Mouse (Mus musculus): ENCODE measurements around the gene Aif1l. TPM values are rescaled to one million over a fixed set of nuclear protein-coding genes. Genes with fewer than 3 reads are reported as not detected.
"Not testable (repeated sequence)": the region's sequence is repeated elsewhere in the genome, so short reads cannot be mapped to it uniquely, and the experiment has no call there.

Gene Aif1l
- polyA plus RNA-seq, 1 experiment from 2014 or later: 79.6 TPM

DNA sequence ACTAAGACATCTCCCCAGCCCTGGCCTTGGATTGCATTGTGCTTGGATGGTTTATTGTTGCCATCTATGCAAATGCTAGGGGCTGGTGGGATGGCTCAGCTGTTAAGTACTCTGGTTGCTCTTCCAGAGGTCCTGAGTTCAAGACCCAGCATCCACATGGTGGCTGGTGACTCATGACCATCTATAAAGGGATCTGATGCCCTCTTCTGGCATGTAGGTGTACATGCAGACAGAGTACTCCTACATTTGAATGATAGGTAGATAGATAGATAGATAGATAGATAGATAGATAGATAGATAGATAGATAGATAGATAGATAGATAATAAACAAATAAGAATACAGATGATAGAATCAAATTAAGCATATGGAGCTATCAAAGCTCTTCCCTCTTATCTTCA, 35.7 kb upstream of the Aif1l start:
- H3K27me3 ChIP-seq (ENCODE audit: control insufficient read depth, insufficient read depth, low read length); H3K4me2 ChIP-seq (ENCODE audit: low read depth, low read length, severe bottlenecking); H3K27ac ChIP-seq (ENCODE audit: low read depth, low read length); H3K9ac ChIP-seq (ENCODE audit: low read length); H3K36me3 ChIP-seq (ENCODE audit: control insufficient read depth, insufficient read depth, low read length); H3K4me3 ChIP-seq (ENCODE audit: low read depth, low read length); ATAC-seq (replicated peaks; ENCODE audit: low FRiP score); DNase-seq (ENCODE audit: low spot score); H3K9me3 ChIP-seq (ENCODE audit: control insufficient read depth, low read length); H3K4me1 ChIP-seq (replicated peaks; ENCODE audit: control insufficient read depth, insufficient read depth, low read length): not testable (repeated sequence)

- DNase-seq (ENCODE audit: low spot score) (peak; percentile 86), ATAC-seq (replicated peaks; ENCODE audit: low FRiP score) (no peak)
Measured at GRCm38 (mm10) chr2:31915112-31915511, 34.8 kb upstream of the Aif1l start.

GRCm38 (mm10) chr2:31917636-31918035, 32.3 kb upstream of the Aif1l start:
- Histone ChIP-seq H3K4me2 (ENCODE audit: low read depth, low read length, severe bottlenecking) (no peak overlapping the region), H3K9me3 (ENCODE audit: control insufficient read depth, low read length) (no peaks in the 10 kb centered on the region), H3K4me3 (ENCODE audit: low read depth, low read length) (no peak overlapping the region), H3K9ac (ENCODE audit: low read length) (no peak overlapping the region), H3K27ac (ENCODE audit: low read depth, low read length) (no peak overlapping the region), H3K27me3 (ENCODE audit: control insufficient read depth, insufficient read depth, low read length) (no peaks in the 10 kb centered on the region), H3K4me1 (replicated peaks; ENCODE audit: control insufficient read depth, insufficient read depth, low read length) (no peaks in the 10 kb centered on the region), H3K36me3 (ENCODE audit: control insufficient read depth, insufficient read depth, low read length) (no peaks in the 10 kb centered on the region)
- WGBS: 26% methylated on average over 4 of the region's 4 CpGs
- DNase-seq (ENCODE audit: low spot score): peak; percentile 67
- ATAC-seq (replicated peaks; ENCODE audit: low FRiP score): no peak

More at GRCm38 (mm10) chr2:31915112-31915511, 34.8 kb upstream of the Aif1l start:
- Histone ChIP-seq H3K27me3 (ENCODE audit: control insufficient read depth, insufficient read depth, low read length) (no peaks in the 10 kb centered on the region), H3K36me3 (ENCODE audit: control insufficient read depth, insufficient read depth, low read length) (no peaks in the 10 kb centered on the region), H3K4me1 (replicated peaks; ENCODE audit: control insufficient read depth, insufficient read depth, low read length) (no peaks in the 10 kb centered on the region), H3K9me3 (ENCODE audit: control insufficient read depth, low read length) (no peaks in the 10 kb centered on the region), H3K4me3 (ENCODE audit: low read depth, low read length) (no peak overlapping the region), H3K27ac (ENCODE audit: low read depth, low read length) (no peak overlapping the region), H3K4me2 (ENCODE audit: low read depth, low read length, severe bottlenecking) (no peak overlapping the region), H3K9ac (ENCODE audit: low read length) (no peak overlapping the region)
- 30% methylated on average over 4 of the region's 4 CpGs for WGBS

DNA sequence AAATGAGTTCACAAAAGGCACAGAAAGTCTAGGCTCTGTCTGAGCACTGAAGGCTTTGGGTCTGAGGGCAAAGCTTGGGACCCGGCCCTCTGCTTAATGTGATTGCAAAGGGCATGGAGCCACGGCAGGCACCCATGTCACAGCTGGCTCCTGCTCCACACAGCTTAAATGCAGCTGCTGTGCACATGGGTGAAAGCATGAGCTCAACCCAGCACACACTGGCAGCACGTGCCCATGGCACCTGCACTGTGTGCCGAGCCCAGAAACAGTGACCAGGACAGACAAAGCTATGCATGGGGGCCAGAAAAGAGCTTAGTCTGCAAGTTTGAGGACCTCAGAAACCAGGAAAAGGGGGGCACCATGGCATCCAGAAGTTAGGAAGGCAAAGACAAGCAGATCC, 26.3 kb upstream of the Aif1l start:
- Histone ChIP-seq H3K9ac (ENCODE audit: low read length) (no peak overlapping the region), H3K4me1 (replicated peaks; ENCODE audit: control insufficient read depth, insufficient read depth, low read length) (no peaks in the 10 kb centered on the region), H3K27me3 (ENCODE audit: control insufficient read depth, insufficient read depth, low read length) (no peaks in the 10 kb centered on the region), H3K9me3 (ENCODE audit: control insufficient read depth, low read length) (no peaks in the 10 kb centered on the region), H3K4me3 (ENCODE audit: low read depth, low read length) (no peak overlapping the region), H3K27ac (ENCODE audit: low read depth, low read length) (no peak overlapping the region), H3K36me3 (ENCODE audit: control insufficient read depth, insufficient read depth, low read length) (no peaks in the 10 kb centered on the region), H3K4me2 (ENCODE audit: low read depth, low read length, severe bottlenecking) (no peak overlapping the region)
- 86% methylated on average over 4 of the region's 4 CpGs for WGBS
- ATAC-seq (replicated peaks; ENCODE audit: low FRiP score): no peak
- DNase-seq (ENCODE audit: low spot score): no peak

DNA sequence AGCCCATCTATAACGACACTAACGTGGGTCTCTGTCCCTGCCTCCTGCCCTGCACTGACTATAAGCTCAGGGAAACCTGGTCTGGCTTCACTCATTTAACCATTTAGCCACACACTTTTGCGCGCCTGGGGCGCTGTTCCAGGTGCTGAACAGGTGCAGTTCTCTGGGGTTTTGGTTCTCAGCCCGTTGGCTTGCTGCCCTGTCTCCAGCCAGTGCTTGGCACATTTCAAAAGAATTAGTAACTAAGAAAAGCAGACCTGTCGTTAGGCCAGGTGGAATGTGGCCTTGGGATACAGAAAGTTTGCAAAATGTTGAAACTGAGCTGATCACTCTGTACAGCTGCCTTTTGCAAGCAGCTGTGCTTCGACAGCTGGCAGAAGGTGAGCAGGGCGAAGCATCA, 25.1 kb upstream of the Aif1l start:
- no peak overlapping the region for H3K9ac ChIP-seq (ENCODE audit: low read length)
- no peak overlapping the region for H3K4me2 ChIP-seq (ENCODE audit: low read depth, low read length, severe bottlenecking)
- H3K4me3 ChIP-seq (ENCODE audit: low read depth, low read length): no peak overlapping the region
- H3K27me3 ChIP-seq (ENCODE audit: control insufficient read depth, insufficient read depth, low read length): no peaks in the 10 kb centered on the region
- no peaks in the 10 kb centered on the region for H3K36me3 ChIP-seq (ENCODE audit: control insufficient read depth, insufficient read depth, low read length)
- H3K27ac ChIP-seq (ENCODE audit: low read depth, low read length): no peak overlapping the region
- WGBS: 30% methylated on average over 9 of the region's 9 CpGs
- H3K9me3 ChIP-seq (ENCODE audit: control insufficient read depth, low read length): no peaks in the 10 kb centered on the region
- no peak for ATAC-seq (replicated peaks; ENCODE audit: low FRiP score)
- no peak for DNase-seq (ENCODE audit: low spot score)
- H3K4me1 ChIP-seq (replicated peaks; ENCODE audit: control insufficient read depth, insufficient read depth, low read length): no peaks in the 10 kb centered on the region

DNA sequence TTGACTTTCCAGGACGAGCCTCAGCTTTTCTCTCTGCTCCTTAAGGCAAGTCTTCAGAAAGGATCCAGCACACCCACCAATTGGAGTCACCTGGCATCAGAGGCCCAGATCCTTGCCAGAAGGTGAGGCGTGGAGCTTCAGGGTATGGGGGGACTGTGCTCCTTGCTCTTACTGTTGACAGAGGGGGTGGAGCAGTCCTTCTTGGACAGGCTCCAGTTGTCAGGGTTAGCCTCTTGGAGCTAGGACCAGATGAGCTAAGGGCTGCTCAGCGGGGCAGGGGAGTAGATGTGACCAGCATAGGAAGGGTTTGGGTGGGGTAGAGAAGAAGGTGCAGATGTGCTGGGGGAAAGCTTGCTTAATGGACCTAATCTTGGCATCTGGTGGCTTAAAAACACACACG, 24.0 kb upstream of the Aif1l start:
- no peak overlapping the region for H3K4me2 ChIP-seq (ENCODE audit: low read depth, low read length, severe bottlenecking)
- ATAC-seq (replicated peaks; ENCODE audit: low FRiP score) (no peak), DNase-seq (ENCODE audit: low spot score) (no peak)
- H3K36me3 ChIP-seq (ENCODE audit: control insufficient read depth, insufficient read depth, low read length): no peaks in the 10 kb centered on the region
- H3K4me3 ChIP-seq (ENCODE audit: low read depth, low read length): no peak overlapping the region
- H3K9ac ChIP-seq (ENCODE audit: low read length): no peak overlapping the region
- H3K9me3 ChIP-seq (ENCODE audit: control insufficient read depth, low read length): no peaks in the 10 kb centered on the region
- no peak overlapping the region for H3K27ac ChIP-seq (ENCODE audit: low read depth, low read length)
- 71% methylated on average over 4 of the region's 4 CpGs for WGBS
- no peaks in the 10 kb centered on the region for H3K27me3 ChIP-seq (ENCODE audit: control insufficient read depth, insufficient read depth, low read length)
- no peaks in the 10 kb centered on the region for H3K4me1 ChIP-seq (replicated peaks; ENCODE audit: control insufficient read depth, insufficient read depth, low read length)

DNA sequence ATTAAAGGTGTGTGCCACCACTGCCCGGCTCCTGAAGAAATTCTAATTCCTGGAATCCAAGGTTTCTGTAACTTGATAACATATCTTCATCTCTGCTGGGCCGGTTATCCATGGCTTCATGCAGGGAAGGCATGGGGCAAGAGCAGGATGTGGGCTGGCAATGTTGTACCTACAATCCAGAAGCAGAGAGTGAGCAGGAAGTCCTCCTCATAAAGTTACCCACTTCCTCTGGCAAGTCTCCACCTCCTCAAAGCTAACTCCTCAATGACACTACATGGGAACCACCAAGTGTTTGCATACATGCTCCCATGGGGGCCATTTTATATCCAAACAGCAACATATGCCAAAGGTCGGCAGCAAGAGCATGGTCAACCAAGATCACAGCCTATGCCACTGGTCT, 20.3 kb upstream of the Aif1l start:
- no peak for ATAC-seq (replicated peaks; ENCODE audit: low FRiP score)
- no peak for DNase-seq (ENCODE audit: low spot score)
- WGBS: 85% methylated on average over 3 of the region's 3 CpGs
- Histone ChIP-seq H3K9me3 (ENCODE audit: control insufficient read depth, low read length) (no peaks in the 10 kb centered on the region), H3K4me3 (ENCODE audit: low read depth, low read length) (no peak overlapping the region), H3K4me1 (replicated peaks; ENCODE audit: control insufficient read depth, insufficient read depth, low read length) (no peaks in the 10 kb centered on the region), H3K9ac (ENCODE audit: low read length) (no peak overlapping the region), H3K36me3 (ENCODE audit: control insufficient read depth, insufficient read depth, low read length) (no peaks in the 10 kb centered on the region), H3K4me2 (ENCODE audit: low read depth, low read length, severe bottlenecking) (no peak overlapping the region), H3K27ac (ENCODE audit: low read depth, low read length) (no peak overlapping the region), H3K27me3 (ENCODE audit: control insufficient read depth, insufficient read depth, low read length) (no peaks in the 10 kb centered on the region)

- Histone ChIP-seq H3K4me2 (ENCODE audit: low read depth, low read length, severe bottlenecking) (no peak overlapping the region), H3K36me3 (ENCODE audit: control insufficient read depth, insufficient read depth, low read length) (no peaks in the 10 kb centered on the region), H3K27me3 (ENCODE audit: control insufficient read depth, insufficient read depth, low read length) (no peaks in the 10 kb centered on the region), H3K9me3 (ENCODE audit: control insufficient read depth, low read length) (no peaks in the 10 kb centered on the region), H3K9ac (ENCODE audit: low read length) (no peak overlapping the region), H3K27ac (ENCODE audit: low read depth, low read length) (no peak overlapping the region), H3K4me1 (replicated peaks; ENCODE audit: control insufficient read depth, insufficient read depth, low read length) (no peaks in the 10 kb centered on the region), H3K4me3 (ENCODE audit: low read depth, low read length) (no peak overlapping the region)
- 20% methylated on average over 4 of the region's 4 CpGs for WGBS
- DNase-seq (ENCODE audit: low spot score) (no peak), ATAC-seq (replicated peaks; ENCODE audit: low FRiP score) (no peak)
Measured at GRCm38 (mm10) chr2:31934551-31934950, 15.4 kb upstream of the Aif1l start.

DNA sequence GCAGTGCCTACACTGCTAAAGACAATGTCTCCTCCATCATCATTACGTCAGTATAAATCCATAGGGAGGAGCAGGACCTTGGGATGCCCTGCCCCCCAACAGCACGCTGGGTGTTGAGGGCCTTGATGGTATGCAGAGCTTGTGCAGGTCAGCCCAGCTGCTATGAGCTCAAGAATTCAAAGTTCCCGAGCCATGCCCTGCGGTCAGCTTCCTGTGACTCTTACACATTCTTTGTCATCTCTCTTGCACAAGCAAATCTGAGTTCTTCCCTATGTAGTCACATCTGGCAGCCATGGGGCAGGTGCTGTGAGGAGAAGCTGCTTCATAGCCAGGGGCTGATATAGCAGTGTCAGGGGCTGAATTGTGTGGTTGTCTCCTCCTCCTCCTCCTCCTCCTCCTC, 14.9 kb upstream of the Aif1l start:
- no peak for DNase-seq (ENCODE audit: low spot score)
- no peak overlapping the region for H3K4me3 ChIP-seq (ENCODE audit: low read depth, low read length)
- no peak overlapping the region for H3K4me2 ChIP-seq (ENCODE audit: low read depth, low read length, severe bottlenecking)
- 48% methylated on average over 4 of the region's 4 CpGs for WGBS
- no peaks in the 10 kb centered on the region for H3K4me1 ChIP-seq (replicated peaks; ENCODE audit: control insufficient read depth, insufficient read depth, low read length)
- H3K27ac ChIP-seq (ENCODE audit: low read depth, low read length): no peak overlapping the region
- ATAC-seq (replicated peaks; ENCODE audit: low FRiP score): no peak
- H3K27me3 ChIP-seq (ENCODE audit: control insufficient read depth, insufficient read depth, low read length): no peaks in the 10 kb centered on the region
- H3K9me3 ChIP-seq (ENCODE audit: control insufficient read depth, low read length): no peaks in the 10 kb centered on the region
- no peak overlapping the region for H3K9ac ChIP-seq (ENCODE audit: low read length)
- no peaks in the 10 kb centered on the region for H3K36me3 ChIP-seq (ENCODE audit: control insufficient read depth, insufficient read depth, low read length)

All from forebrain, embryonic 11.5 days (tissue).